Mouse (Mus musculus): ENCODE results near the gene Slc35e3.

DNA sequence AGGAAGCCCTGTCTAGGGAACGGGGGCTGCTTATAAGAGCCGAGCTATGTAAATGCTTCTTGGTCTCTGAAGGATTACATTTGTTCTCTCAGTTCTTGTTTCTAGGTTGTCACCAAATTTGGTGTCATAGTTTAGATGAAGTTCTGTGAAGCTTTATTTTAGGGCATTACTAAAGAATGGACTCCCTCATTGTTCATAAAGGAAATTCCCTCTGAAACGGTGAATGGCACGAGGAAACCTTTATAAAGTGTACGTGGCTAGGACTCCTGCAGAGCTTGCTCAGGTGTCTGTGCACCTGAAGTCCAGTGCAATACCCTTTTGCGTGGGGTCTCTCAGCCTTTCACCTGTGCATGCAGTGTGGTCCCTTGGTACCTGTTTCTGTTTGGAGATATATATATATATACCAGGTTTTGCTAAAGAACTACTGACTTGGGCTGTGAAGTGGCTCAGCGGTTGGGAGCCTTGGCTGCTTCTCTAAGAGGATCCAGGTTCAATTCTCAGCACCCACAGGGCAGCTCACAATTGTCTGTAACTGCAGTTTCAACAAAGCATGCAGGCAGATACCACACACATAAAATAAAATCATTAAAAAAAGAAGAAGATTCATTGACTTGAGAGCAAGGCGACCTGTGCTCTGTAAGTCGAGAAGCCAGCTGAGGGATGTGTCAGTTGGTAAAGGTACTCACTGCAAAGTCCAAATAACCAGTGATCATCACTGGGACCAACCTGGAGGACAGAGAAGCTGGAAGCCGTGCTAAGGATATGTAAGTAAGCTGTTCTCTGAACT lies 13.9 kb upstream of the Slc35e3 start:
- TF ChIP-seq CHD2 (IDR thresholded peaks at IDR 0.05; ENCODE audit: low read length) (no peak), MAFK (IDR thresholded peaks at IDR 0.05; ENCODE audit: insufficient replicate concordance, low read length) (no peak), CTCF (conservative IDR thresholded peaks at IDR 0.05 in 1 of 2, IDR thresholded peaks at IDR 0.05 in 1 of 2; ENCODE audit: low read depth in 2 of 2, low read length in 2 of 2) (no peak), ETS1 (conservative IDR thresholded peaks at IDR 0.05; ENCODE audit: low read depth, low read length) (no peak), E2F4 (IDR thresholded peaks at IDR 0.05; ENCODE audit: insufficient replicate concordance, low read depth, low read length) (no peak), POLR2A (IDR thresholded peaks at IDR 0.05; ENCODE audit: low read depth, low read length) (no peak), RCOR1 (conservative IDR thresholded peaks at IDR 0.05; ENCODE audit: low read depth, low read length) (no peak), TCF12 (IDR thresholded peaks at IDR 0.05; ENCODE audit: low read depth, low read length) (no peak), MYC (IDR thresholded peaks at IDR 0.05; ENCODE audit: low read depth, low read length) (no peak), NELFE (IDR thresholded peaks at IDR 0.05; ENCODE audit: low read depth, low read length) (no peak), HCFC1 (IDR thresholded peaks at IDR 0.05; ENCODE audit: low read depth, low read length) (no peak), MAZ (IDR thresholded peaks at IDR 0.05; ENCODE audit: low read depth, low read length) (no peak)

All from CH12.LX (cell line).